Mouse (Mus musculus): Measurements from ENCODE around the gene Hdhd3.

Gene Hdhd3

DNA sequence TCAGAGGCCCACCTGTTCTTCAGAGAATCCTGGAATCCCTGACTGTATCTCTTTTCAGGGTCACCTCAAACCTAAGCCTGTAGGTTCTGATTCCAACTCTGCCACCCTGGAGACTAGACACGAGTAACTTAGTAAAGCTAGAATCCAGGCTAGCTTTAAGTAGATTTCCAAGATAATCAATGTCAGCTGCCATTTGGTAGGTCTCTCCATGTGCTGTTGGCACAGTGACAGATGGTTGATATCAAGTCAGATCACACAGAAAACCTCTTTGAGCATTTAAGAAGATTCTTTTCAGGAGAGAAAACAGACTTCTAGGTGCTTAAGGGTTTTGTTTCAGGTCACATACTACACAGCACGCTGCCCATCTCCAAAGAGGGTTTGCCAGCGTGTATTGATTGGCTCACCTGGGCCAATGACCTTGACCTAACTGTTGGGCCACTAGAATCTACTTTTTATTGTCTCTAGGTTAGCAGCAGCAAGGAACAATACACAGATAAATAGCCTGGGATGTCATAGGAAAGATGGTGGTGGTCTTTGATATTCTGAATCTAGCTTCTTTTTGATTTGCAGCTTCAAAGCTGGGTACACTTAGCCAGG is at the start of gene Hdhd3:
Gene Hdhd3 (minus strand): TSS at position 94 of the 597 bp plus-strand sequence.
- in situ Hi-C loops (cut with MboI; ENCODE audit: low pct_unique_long_range_greater_than_20kb in 1 of 2, low sequenced_read_pairs in 2 of 2, unreplicated experiment in 1 of 2) = no loop called here

DNA sequence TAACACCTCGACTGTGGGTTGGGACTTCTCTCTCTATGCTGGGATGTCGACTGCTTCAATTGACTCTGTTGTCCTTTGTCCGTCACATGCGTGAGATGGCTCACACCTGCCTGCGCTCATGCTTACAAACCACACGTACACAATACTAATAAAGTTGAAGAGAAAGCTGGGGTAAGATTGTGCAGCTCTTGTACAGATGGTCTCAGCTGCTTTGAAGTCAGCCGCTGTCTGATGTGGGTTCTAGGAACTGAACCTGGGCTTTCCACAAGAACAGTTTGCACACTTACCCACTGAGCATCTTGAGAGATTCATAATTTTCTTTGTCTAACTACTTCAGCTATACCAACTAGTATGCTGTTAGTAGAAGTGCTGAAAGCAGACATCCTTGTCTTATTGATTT is 48.7 kb upstream of the Hdhd3 start:
- in situ Hi-C loops (cut with MboI; ENCODE audit: low pct_unique_long_range_greater_than_20kb in 1 of 2, low sequenced_read_pairs in 2 of 2, unreplicated experiment in 1 of 2) = loop anchor here (10.0 to 25.0 kb wide), 2 partner anchors 135 to 213 kb away; no protein-coding TSS in a partner anchor

DNA sequence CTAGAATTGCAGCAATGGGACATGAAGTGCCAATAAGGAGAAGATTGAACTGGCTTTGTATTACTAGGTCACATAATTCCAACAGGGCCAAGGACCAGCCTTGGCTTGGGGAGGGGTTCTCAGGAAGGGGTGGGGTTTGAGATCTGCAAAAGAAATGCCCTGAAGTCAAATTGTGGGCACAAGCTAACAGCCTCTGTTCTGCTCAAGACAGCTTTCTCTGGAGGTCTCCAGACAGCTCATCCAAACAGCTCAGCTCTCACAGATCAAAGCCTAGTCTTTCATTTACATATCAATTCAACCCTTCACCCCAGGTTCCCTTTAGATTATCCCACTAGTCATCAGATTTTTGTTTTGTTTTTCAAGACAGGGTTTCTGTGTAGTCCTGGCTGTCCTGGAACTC is 41.5 kb upstream of the Hdhd3 start:
- in situ Hi-C loops (cut with MboI; ENCODE audit: low pct_unique_long_range_greater_than_20kb in 1 of 2, low sequenced_read_pairs in 2 of 2, unreplicated experiment in 1 of 2) = no loop called here

DNA sequence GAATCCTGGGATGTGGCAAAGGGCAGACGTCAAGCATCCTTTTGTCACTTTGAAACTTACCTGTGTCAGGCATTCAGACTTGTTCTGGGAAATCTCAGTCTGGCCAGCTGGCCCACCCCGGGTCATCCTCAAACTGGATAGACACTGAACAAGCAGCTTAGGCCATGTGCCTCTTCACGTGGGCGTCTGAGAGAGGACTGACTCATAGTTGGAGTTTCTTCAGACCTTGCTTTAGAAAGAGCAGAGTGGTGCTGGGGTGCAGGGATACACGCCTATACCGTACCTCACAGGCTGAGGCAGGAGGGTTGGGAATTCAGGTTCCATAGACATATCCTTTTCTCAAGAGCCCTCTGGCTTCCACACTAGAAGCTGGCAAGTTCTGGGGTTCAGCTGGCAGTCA is 40.5 kb upstream of the Hdhd3 start:
- in situ Hi-C loops (cut with MboI; ENCODE audit: low pct_unique_long_range_greater_than_20kb in 1 of 2, low sequenced_read_pairs in 2 of 2, unreplicated experiment in 1 of 2) = no loop called here

DNA sequence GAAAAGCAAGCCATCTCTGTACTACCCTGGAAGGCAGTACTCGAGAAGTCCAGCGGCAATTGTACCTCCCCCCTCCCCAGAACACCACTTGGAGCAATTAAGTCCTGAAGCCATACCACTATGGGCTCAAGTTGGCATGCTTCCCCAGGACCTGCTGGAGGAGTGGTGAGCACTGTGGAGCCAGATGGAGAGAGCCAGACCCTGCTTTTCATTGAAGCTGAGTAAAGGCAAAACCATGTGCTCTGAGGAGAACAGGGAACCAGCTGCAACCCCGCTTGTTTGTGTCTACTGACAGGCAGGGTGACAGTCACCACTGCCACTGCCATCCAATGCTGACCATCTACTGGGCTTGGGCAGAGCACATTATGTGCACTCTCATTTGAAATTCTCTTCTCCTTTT is 38.5 kb upstream of the Hdhd3 start:
- in situ Hi-C loops (cut with MboI; ENCODE audit: low pct_unique_long_range_greater_than_20kb in 1 of 2, low sequenced_read_pairs in 2 of 2, unreplicated experiment in 1 of 2) = no loop called here

DNA sequence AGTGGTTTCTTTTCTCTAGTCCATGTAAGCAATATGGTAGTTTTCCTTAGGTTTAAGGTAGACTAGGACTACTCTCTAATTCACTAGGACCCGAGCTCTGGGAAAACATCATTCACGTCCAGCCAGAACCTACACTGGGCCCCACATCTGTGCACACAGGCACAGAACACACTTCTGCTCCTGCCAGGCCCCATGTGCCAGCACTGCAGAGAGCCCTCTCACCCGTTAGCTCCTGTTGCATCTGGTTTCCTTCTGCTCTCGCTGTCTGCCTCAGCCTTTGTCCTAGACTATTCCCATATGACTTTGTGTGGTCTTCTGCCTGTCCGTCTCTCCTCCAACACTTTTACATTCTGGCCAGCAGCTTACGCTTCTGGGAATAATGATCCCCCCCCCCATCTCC is 30.5 kb upstream of the Hdhd3 start:
- in situ Hi-C loops (cut with MboI; ENCODE audit: low pct_unique_long_range_greater_than_20kb in 1 of 2, low sequenced_read_pairs in 2 of 2, unreplicated experiment in 1 of 2) = no loop called here

DNA sequence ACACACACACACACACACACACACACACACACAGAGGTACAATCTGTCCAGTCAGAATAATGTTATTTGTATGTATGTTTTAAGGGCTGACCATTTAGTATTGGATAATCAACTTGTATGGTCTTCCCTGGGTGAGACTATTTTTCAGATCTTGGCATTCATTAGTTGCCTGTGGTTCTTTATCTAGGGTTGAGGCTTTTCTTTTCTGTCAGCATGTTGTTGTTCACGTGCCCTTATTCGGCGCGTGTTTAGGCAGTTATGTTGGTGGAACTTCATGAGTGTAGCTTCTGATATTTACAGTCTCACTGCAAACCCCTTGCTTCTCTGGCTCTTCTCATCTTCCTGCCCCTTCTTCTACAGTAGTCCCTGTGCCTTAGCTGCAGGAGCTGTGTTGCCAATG is 24.4 kb upstream of the Hdhd3 start:
- in situ Hi-C loops (cut with MboI; ENCODE audit: low pct_unique_long_range_greater_than_20kb in 1 of 2, low sequenced_read_pairs in 2 of 2, unreplicated experiment in 1 of 2) = no loop called here

DNA sequence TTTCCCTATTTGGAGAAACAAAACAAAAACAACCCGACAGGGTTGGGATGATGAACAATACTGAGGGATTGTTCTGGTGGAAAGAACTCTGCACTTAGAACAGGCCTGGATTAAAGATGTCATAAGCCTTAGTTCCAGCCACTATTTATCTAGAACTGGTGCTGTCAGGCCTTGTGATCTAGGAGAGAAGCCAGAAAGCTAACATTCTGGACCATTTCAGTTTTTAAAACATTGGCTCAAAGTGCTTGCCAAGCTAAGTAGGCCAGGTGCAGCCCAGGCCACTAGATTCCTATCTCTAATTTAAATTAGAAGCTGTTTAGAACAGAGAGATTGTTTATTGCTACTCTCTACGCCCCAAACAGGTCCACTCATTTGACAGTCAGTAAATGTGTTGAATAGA is 23.0 kb upstream of the Hdhd3 start:
- in situ Hi-C loops (cut with MboI; ENCODE audit: low pct_unique_long_range_greater_than_20kb in 1 of 2, low sequenced_read_pairs in 2 of 2, unreplicated experiment in 1 of 2) = no loop called here

DNA sequence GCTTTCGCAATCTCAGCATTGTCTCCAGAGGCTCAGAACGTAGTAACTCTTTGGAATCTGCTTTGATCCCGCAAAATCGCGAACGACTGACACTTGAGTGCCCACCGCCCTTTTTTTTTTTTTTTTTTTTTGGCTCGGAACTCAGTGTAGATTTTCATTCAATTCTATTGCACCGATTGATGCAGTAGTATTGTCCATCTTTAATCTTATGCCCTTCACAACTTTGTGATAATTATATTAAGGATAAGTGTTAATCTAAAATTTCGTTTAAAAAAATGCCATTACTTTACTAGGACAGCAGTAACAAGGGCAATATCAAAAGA is 22.2 kb upstream of the Hdhd3 start:
- in situ Hi-C loops (cut with MboI; ENCODE audit: low pct_unique_long_range_greater_than_20kb in 1 of 2, low sequenced_read_pairs in 2 of 2, unreplicated experiment in 1 of 2) = no loop called here

DNA sequence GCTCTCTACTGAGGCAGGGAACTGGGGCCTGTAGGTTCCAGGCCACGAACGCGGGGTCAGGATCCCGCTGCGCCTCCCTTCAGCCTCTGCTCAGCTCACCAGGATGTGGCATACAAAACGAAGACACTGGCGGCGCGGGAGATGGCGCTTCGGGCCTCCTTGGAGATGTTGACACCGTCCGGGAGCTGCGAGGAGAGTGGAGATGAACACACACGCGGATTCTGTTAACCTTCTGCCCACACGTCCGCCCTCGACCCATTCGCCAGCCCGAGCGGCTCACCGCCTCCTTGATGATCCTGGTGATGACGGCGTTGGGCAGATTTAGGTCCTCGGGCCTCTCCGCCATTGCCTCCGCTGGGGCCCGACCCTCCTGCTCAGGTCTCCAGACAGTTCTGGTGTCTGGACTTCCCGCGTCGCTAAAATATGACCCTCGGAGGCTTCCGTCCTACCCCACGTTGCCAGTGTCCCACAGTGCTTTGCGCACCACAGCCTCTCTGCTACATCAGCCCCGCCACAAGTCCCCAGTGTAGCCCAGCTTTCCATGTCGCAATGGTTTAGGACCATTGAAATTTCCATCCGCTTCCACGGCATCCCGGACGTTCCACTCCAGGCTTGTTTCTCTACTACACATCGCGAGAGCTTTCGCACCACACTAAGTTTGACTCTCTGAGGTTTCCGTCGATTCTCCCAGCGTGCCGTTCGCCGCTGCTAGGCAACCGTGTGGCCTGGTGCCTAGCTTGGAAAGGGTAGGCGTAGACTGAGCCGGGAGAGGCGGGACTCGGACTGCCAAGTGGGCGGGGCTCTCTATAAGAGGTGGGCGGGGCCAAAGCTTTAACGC is 21.6 kb upstream of the Hdhd3 start, which contains the start of the genes Pole3 and 4933430I17Rik:
Gene Pole3 (minus strand): TSS at position 418 of the 838 bp plus-strand sequence.
Gene 4933430I17Rik (plus strand): TSS at position 719 of the 838 bp plus-strand sequence.
- in situ Hi-C loops (cut with MboI; ENCODE audit: low pct_unique_long_range_greater_than_20kb in 1 of 2, low sequenced_read_pairs in 2 of 2, unreplicated experiment in 1 of 2) = no loop called here

DNA sequence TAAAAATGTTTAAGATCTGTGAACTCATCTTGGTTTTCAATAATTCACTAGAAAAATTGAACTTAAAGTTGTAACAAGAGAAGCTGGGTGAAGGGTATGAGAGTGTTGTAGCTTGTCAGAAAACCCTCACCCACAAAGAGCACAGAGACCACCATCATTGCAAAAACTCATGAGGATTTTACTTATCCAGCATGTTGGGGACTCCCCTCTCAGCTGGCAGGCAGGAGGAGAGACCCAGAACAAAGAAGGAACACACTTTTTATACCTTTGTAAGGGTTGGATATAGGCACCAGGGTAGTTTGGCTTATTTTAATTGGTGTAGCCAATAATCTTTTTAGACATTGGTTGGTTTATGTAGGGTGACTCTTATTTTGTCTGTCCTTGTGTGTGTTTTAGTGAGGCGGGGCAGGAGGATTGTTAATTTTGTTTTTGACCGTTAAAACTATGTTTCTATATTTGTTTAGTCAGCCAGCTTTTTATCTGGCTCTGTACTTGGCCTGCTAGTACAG is 17.7 kb upstream of the Hdhd3 start:
- in situ Hi-C loops (cut with MboI; ENCODE audit: low pct_unique_long_range_greater_than_20kb in 1 of 2, low sequenced_read_pairs in 2 of 2, unreplicated experiment in 1 of 2) = no loop called here

DNA sequence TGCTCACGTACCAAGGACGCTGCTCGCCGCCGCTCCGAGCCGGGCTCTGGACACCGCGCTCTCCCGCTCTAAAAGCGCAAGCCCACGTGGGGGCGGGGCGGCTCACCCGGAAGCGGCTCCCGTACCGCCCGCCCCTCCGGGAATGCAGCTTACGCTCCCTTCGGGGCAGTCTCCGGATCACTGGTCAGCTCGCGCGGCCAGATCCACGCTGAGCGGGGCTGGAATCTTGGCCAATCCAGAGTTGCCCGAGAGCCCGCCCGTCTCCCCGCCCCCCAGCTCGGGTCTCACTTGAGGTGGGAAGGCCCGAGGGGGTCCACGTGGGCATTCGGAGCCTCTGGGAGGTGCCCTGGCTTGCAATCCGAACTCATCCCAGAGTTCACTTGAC is 16.6 kb upstream of the Hdhd3 start, which contains the start of gene Alad:
Gene Alad (minus strand): TSS at position 70 of the 385 bp plus-strand sequence.
- in situ Hi-C loops (cut with MboI; ENCODE audit: low pct_unique_long_range_greater_than_20kb in 1 of 2, low sequenced_read_pairs in 2 of 2, unreplicated experiment in 1 of 2) = no loop called here

DNA sequence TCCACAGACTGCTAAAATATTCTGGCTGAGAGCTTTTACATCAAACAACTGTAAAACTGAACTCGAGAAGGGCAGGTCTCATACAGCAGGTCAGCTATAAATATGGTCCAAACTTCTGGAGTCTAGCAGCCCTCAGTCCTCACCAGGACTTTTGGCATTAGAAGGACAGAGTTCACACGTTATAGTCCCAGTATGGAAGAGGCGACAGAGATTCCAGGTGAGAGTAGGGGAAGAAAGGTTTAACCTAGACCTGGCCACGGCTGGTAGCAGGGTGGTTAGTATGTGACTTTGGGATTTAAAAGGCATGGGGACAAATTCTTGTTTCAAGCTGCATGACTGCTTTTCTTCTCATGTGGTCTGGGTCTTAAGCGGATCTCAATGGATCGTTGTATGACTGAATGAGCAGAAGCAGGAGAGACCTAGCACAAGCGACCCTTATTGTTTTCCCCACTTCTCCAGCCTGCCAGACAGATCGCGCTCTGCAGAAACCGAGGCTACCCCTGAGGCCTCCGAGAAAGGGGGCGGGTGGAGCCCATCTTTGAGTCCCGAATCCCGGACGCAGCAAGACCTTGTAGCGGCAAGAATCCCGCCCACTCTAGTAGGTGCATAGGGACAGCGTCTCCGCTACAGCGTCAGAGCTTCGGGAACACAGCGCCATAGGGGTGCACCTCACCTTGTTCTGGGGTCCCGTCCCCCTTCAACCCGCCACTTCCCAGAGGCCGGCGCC is 16.0 kb upstream of the Hdhd3 start:
- in situ Hi-C loops (cut with MboI; ENCODE audit: low pct_unique_long_range_greater_than_20kb in 1 of 2, low sequenced_read_pairs in 2 of 2, unreplicated experiment in 1 of 2) = no loop called here

DNA sequence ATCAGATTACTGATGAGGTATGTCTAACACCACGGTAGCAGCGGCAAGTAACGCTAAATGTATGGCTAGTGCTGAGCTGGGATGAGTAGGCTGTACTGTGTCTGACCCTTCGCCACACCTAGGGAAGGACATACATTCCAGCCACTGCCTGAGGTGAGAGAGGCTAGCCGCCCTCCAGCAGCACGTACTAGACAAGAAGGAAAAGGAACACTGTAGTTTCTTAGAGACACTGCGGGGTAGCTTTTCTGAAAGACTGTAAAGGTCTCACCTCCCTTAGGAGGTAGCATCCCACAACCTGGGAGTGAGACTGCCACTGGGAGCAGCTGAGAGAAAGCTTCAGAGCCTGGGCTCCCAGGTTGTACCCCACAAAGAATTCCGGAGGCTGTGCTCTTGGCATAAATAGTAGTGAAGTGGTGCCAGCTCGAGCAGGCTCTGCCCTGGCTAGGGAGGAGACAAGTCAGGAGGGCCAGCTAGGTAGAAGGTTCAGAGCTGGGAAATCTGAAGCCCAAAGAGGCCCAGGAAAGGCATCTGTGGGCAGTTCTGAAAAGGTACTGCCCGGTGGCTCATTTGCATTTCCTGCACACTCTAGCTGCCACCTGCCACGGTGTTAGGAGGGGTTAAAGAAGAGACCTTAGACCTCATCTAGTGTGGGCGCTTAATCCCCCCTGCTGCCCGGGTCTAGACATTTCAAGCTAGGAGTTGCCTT is 15.3 kb upstream of the Hdhd3 start:
- in situ Hi-C loops (cut with MboI; ENCODE audit: low pct_unique_long_range_greater_than_20kb in 1 of 2, low sequenced_read_pairs in 2 of 2, unreplicated experiment in 1 of 2) = no loop called here

DNA sequence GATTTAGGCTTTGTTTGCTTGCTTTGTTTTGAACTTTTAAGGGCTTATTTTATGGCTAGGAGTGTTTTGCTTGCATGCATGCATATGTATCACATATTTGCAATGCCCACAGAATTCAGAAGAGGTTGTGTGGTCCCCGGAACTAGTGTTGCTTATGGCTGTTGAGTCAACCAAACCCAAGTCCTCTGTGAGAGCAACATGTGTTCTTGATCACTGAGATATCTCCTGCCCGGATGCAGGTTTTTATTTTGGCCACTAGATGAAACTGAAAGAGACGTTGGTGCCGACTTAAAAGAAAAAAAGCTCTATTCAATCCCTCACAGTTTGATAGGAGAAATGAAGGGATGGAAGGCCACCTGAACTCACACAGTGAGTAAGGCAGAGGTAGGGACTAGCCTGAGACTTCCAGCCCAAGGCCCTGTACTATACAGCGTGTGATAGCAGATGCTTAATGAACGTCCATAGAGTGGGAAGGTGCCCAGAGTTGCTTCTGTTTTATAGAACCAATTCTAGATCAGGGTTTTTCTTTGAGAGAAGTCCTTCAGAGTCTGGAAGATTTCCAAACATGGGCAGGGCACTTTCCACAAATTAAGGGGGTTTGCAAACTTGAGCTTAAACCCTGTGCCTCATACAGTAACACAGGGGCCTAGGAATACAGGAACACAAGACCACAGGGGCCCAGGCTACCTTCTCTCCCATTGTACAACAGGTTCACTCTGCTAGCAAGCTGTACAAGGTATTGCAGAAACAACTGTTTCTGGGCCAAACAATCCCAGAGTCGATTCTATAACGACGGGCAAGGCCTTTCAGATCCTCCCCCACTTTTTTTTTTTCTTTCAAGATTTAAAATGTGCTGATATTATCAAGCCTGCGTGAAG is 14.5 kb upstream of the Hdhd3 start:
- in situ Hi-C loops (cut with MboI; ENCODE audit: low pct_unique_long_range_greater_than_20kb in 1 of 2, low sequenced_read_pairs in 2 of 2, unreplicated experiment in 1 of 2) = no loop called here

DNA sequence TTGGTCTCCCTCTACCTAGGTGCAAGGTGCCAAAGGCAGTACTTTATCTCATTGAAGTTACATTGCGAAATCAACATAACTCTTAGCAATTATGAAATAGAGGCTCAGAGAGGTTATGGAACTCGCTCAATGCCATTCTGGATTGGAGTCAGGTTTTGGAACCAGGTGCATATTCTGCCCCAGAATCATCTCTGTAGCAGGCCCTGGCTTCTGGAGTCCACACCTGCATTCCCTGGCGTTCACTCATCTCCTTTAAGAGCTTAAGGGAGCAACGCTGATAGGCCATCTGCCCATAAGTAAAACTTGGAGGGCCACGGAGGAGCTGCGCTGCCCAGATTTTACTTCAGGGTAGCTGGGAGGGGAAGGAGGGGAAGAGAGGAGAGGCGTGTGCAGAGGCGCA is 13.8 kb upstream of the Hdhd3 start:
- in situ Hi-C loops (cut with MboI; ENCODE audit: low pct_unique_long_range_greater_than_20kb in 1 of 2, low sequenced_read_pairs in 2 of 2, unreplicated experiment in 1 of 2) = no loop called here

DNA sequence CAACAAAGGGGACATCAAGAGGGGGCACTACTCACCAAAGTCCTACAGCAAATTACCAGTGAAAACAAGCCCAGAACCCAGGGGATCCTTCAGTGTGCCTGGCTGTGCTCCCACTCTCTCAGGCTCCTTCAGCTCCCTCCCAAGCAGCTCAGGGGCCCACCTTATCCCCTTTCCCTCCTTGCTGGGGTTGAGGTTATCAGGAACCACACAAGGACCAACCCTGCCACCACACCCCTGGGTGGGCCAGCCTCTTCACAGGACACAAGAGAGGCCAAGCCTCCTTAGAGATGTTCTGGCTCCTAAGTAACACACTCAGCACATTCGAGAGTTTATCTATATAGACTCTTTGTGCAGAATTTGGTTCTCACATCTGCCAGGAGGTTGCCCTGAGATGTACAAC is 13.3 kb upstream of the Hdhd3 start:
- in situ Hi-C loops (cut with MboI; ENCODE audit: low pct_unique_long_range_greater_than_20kb in 1 of 2, low sequenced_read_pairs in 2 of 2, unreplicated experiment in 1 of 2) = no loop called here

DNA sequence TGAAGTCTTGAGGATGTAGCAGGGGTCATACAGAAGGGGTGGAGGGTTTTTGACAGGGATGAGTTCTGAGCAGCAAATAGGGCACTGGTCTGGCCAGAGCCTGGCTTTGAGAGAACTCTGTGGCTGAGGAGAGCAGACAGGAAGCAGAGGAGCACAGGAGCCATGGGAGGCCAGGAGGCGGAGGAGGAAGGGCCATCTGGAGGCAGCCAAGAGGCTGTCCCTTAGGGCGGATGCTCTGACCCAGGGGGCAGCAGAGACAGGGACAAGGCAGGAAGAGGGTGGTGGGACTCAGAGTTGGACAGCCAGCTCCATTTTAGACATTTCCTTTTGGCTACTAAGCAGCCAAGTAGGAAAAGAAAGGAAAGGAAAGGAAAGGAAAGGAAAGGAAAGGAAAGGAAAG is 12.8 kb upstream of the Hdhd3 start:
- in situ Hi-C loops (cut with MboI; ENCODE audit: low pct_unique_long_range_greater_than_20kb in 1 of 2, low sequenced_read_pairs in 2 of 2, unreplicated experiment in 1 of 2) = no loop called here
